Mouse (Mus musculus) E14TG2a.4 (cell line): ENCODE results near the gene Slc35b3.

ENCODE experiments used
- CTCF ChIP-seq: conservative IDR thresholded peaks from 2 replicates; pipeline ENCODE4 v1.5.1; 2014; ENCODE audit warnings: low read length
- POU5F1 ChIP-seq: IDR thresholded peaks from 2 replicates; pipeline ENCODE4 v1.6.1; 2014; ENCODE audit warnings: low read length, borderline replicate concordance

DNA sequence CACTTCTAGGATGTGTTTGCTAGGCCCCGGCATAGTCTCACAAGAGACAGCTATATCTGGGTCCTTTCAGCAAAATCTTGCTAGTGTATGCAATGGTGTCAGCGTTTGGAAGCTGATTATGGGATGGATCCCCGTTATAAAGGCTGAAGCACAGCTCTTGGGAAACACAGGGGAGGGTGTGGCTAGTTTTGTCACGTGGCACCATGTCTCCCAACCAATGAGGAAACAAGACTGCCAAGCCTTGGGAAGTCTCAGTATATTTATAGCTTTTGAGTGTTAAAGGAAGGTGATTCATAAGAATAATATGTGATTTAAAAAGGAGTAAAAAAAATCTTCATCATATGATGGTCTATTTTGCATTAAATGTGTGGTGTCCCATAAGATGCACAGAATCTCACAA lies 49.6 kb upstream of the Slc35b3 start:
- no peak for TF ChIP-seq CTCF
- no peak for TF ChIP-seq POU5F1
